Mouse (Mus musculus): ENCODE measurements around the gene Fbxl22.

DNA sequence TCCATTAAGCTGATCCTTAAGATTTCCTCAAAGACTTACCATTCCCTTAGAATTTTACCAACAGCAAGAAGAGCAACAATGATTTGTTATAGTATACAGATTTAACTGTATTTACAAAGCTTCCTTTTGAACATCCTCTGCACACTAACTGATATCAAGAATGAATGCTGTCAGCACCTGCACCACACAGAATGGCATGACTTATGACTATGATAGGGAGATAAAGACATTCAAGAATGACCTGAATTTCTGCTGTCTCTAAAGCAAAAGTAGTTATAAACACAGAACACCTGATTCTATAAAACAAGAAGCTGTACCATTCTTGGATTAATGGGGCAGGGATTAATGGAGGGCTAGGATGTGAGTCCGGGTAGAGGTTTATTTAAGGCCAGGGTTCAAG is 46.3 kb upstream of the Fbxl22 start:
- no peak for TF ChIP-seq POLR2A (IDR thresholded peaks at IDR 0.05; ENCODE audit: low read depth, low read length)
- TF ChIP-seq CTCF (IDR thresholded peaks at IDR 0.05; ENCODE audit: borderline replicate concordance, insufficient read depth, low read length), result no peak

Data from embryonic fibroblast, embryonic 13.5 days (primary cell).